Mouse (Mus musculus) bone marrow, adult 2 months (tissue): ENCODE measurements around the gene Mapk10.

Source experiments
- CTCF ChIP-seq: fragments of 200-500 bp; IDR thresholded peaks from 2 replicates; pipeline ENCODE4 v1.5.1; 2011; ENCODE audit warnings: low read length, control low read depth; ENCODE audit not compliant: control insufficient read depth, insufficient read depth
- POLR2A ChIP-seq: fragments of 200-500 bp; IDR thresholded peaks from 2 replicates; pipeline ENCODE4 v1.6.1; 2011; ENCODE audit warnings: low read depth, mild to moderate bottlenecking, control low read depth, low read length, borderline replicate concordance; ENCODE audit not compliant: control insufficient read depth

DNA sequence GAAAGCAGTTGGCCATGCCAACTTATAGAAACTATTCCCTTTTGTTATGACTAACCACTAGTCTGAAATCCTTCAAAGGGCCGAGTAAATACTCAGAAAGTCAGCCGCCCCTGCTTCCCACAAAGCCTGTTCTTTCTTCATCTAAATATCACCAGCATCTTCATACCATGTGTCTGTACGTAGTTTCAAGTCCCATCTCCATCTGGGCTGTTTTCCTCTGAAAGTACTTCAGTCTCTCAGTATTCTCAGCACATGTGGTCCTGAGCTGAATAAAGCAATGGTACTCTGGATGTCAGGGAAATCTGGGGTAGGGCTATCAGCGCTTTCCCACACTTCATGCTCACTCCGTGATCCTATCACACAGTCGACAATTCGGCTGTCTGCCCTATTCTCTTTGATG lies 212.6 kb downstream of the Mapk10 start:
- TF ChIP-seq CTCF (no peak), POLR2A (no peak)
